Mouse (Mus musculus): Measurements from ENCODE around the gene Cfap43. TPM values are rescaled to one million over a fixed set of nuclear protein-coding genes. Genes with fewer than 3 reads are reported as not detected.

The Cfap43 gene
- total and polyA plus RNA-seq, 3 experiments: 3.2 to 12.7 (median 11.7) TPM

DNA sequence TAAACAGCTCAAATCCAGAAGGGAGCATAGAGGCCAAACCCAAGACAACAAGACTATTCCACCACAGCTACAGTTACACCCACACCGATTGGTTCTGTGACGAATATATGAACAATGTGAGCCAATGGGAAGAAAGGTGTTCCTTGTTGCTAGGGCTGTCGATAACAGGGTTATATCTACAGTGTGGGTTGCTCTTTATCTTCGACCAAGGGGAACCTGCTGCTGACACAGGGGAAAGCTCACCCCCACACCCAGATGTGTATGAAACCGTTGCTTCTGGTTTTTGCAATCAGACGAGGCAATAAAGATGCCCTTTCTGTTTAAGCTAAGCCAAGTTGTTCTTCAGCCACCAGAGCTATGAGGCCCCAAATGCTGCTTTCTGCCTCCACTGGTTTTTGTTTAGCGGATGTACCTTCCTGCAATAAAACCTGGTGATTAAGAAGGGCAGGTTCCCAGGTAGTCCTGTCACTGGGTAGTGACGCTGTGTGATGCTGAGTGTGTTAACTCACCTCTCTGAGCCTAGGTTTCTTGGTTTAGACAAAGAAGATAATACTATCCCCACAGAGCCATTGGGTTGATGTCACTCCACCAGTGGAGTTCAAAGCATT is 20.5 kb downstream of the Cfap43 start:
- Histone ChIP-seq H3K79me2 (replicated peaks; ENCODE audit: control insufficient read depth, extremely low read depth, insufficient read depth, poor library complexity, severe bottlenecking) (no peaks in the 10 kb centered on the region), H3K4me3 (replicated peaks in 1 of 3; ENCODE audit: low read depth in 2 of 3, low read length in 2 of 3, poor library complexity in 1 of 3) (no peak overlapping the region), H3K4me2 (ENCODE audit: insufficient read depth, low read depth, poor library complexity, severe bottlenecking) (no peak overlapping the region), H3K9ac (ENCODE audit: insufficient read depth, low read depth) (no peak overlapping the region), H3K36me3 (replicated peaks in 1 of 2; ENCODE audit: control insufficient read depth in 1 of 2, insufficient read depth in 1 of 2, low read length in 1 of 2) (peaks cover 42 to 95% of the 10 kb centered on the region in 2 experiments), H3K27me3 (replicated peaks) (no peaks in the 10 kb centered on the region), H3K9me3 (replicated peaks; ENCODE audit: low read length) (no peaks in the 10 kb centered on the region), H3K4me1 (ENCODE audit: control insufficient read depth in 1 of 2, insufficient read depth in 2 of 2) (peaks cover 0 to 6% of the 10 kb centered on the region in 2 experiments; a peak in 2 of 4 replicates), H3K27ac (ENCODE audit: insufficient read depth, low read depth) (no peak overlapping the region)
- TF ChIP-seq MEF2A (IDR thresholded peaks at IDR 0.05; ENCODE audit: borderline replicate concordance, low read depth, low read length): no peak
- TF ChIP-seq BHLHE40 (IDR thresholded peaks at IDR 0.05; ENCODE audit: low read depth, low read length): no peak
- no peak for TF ChIP-seq SIN3A (IDR thresholded peaks at IDR 0.05; ENCODE audit: low read length)
- TF ChIP-seq POLR2AphosphoS2 (IDR thresholded peaks at IDR 0.05; ENCODE audit: low read depth, low read length): no peak
- no peak for TF ChIP-seq E2F4 (IDR thresholded peaks at IDR 0.05; ENCODE audit: insufficient replicate concordance, low read depth, low read length)
- TF ChIP-seq USF1 (IDR thresholded peaks at IDR 0.05; ENCODE audit: low read depth, low read length): no peak
- no peak for TF ChIP-seq UBTF (IDR thresholded peaks at IDR 0.05; ENCODE audit: low read depth, low read length)
- in situ Hi-C loops (cut with MboI; ENCODE audit: low pct_ligation_motif_present, low pct_unique_long_range_greater_than_20kb, low sequenced_read_pairs) (no loop called here), dilution Hi-C loops (cut with MboI; ENCODE audit: extremely low pct_ligation_motif_present, extremely low pct_unique_long_range_greater_than_20kb, low sequenced_read_pairs) (no loop called here)
- no peak for DNase-seq (ENCODE audit: extremely low read depth)

DNA sequence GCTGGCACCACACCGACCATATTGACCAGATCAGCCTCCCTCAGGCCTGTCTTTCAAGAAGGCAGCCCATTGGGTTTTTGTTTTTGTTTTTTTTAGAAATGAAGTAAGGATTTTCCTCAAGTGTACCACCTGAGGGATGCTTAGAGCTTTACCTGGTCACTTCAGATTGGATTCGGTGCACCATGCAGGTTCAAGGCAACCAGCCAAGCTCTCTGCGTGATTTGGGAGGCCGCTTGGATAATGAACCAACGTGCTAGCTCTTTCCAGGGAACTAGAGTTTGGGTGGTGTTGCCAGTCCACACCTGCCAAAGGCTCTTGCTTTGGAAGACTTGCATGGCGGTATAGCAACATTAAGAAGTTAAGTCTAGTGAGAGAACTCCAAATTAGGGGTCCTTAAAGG is 26.0 kb downstream of the Cfap43 start:
- in situ Hi-C loops (cut with MboI; ENCODE audit: low pct_ligation_motif_present, low pct_unique_long_range_greater_than_20kb, low sequenced_read_pairs): no loop called here
- H3K4me1 ChIP-seq (ENCODE audit: control insufficient read depth in 1 of 2, insufficient read depth in 2 of 2): peaks cover 8 to 23% of the 10 kb centered on the region in 2 experiments
- H3K4me3 ChIP-seq (replicated peaks in 1 of 3; ENCODE audit: low read depth in 2 of 3, low read length in 2 of 3, poor library complexity in 1 of 3): no peak overlapping the region
- no peaks in the 10 kb centered on the region for H3K9me3 ChIP-seq (replicated peaks; ENCODE audit: low read length)
- H3K4me2 ChIP-seq (ENCODE audit: insufficient read depth, low read depth, poor library complexity, severe bottlenecking): no peak overlapping the region
- dilution Hi-C loops (cut with MboI; ENCODE audit: extremely low pct_ligation_motif_present, extremely low pct_unique_long_range_greater_than_20kb, low sequenced_read_pairs): no loop called here
- no peak for DNase-seq (ENCODE audit: extremely low read depth)
- H3K9ac ChIP-seq (ENCODE audit: insufficient read depth, low read depth): no peak overlapping the region
- peaks cover 35 to 58% of the 10 kb centered on the region in 2 experiments for H3K36me3 ChIP-seq (replicated peaks in 1 of 2; ENCODE audit: control insufficient read depth in 1 of 2, insufficient read depth in 1 of 2, low read length in 1 of 2)
- no peak overlapping the region for H3K27ac ChIP-seq (ENCODE audit: insufficient read depth, low read depth)
- H3K27me3 ChIP-seq (replicated peaks): no peaks in the 10 kb centered on the region
- TF ChIP-seq TBP (conservative IDR thresholded peaks at IDR 0.05; ENCODE audit: low read depth, low read length) (no peak), MAFK (IDR thresholded peaks at IDR 0.05; ENCODE audit: insufficient replicate concordance, low read length) (no peak), KAT2A (IDR thresholded peaks at IDR 0.05; ENCODE audit: insufficient replicate concordance, low read length) (no peak), TCF12 (IDR thresholded peaks at IDR 0.05; ENCODE audit: low read depth, low read length) (no peak), MYC (IDR thresholded peaks at IDR 0.05; ENCODE audit: low read depth, low read length) (no peak), CHD2 (IDR thresholded peaks at IDR 0.05; ENCODE audit: low read length) (no peak), ZKSCAN1 (IDR thresholded peaks at IDR 0.05; ENCODE audit: borderline replicate concordance, low read depth, low read length) (no peak), USF2 (conservative IDR thresholded peaks at IDR 0.05; ENCODE audit: low read depth, low read length) (no peak), ELF1 (IDR thresholded peaks at IDR 0.05; ENCODE audit: low read depth, low read length) (no peak), SIN3A (IDR thresholded peaks at IDR 0.05; ENCODE audit: low read length) (no peak), UBTF (IDR thresholded peaks at IDR 0.05; ENCODE audit: low read depth, low read length) (no peak), MEF2A (IDR thresholded peaks at IDR 0.05; ENCODE audit: borderline replicate concordance, low read depth, low read length) (no peak), ZC3H11A (IDR thresholded peaks at IDR 0.05; ENCODE audit: low read depth, low read length) (no peak)
- H3K79me2 ChIP-seq (replicated peaks; ENCODE audit: control insufficient read depth, extremely low read depth, insufficient read depth, poor library complexity, severe bottlenecking): no peaks in the 10 kb centered on the region
